Comparison of ENCODE assay signal across 19 mouse cellular contexts in the genomic region with DNA sequence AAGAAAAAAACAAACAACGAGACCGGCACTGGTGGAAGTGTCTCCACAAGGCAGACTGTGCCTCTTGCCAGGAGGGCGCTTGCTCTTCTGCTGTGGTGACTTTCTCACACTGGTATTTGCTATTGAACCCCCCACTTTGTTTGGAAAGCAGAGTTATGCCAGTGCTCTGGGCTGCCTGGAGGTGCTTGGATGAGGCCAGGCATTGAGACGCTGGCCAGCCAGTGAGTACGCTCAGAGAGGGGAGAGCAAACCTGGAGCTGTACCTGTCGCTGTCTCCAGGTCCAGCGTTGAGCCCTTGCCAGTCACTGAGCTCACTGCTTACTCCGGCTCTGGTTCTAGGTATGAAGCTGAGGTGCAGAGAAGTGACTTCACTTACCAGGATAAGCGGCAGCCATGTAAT.
DNase-seq lines count a peak whose midpoint lies in the region; ATAC-seq lines count a peak whose summit lies in the region.
"Had no signal": no experiment of that assay in that cellular context is flagged by ENCODE, and none has a peak within 500 bp of the region (broad histone marks: within the 10 kb centered on the region; RNA-seq: fewer than 3 reads in every experiment).

No protein-coding gene starts in this region.

- no peaks in the 10 kb centered on the region for H3K9me3 ChIP-seq in hindbrain, embryonic 16.5 days (ENCODE audit: control insufficient read depth, low read length)
- H3K9me3 ChIP-seq in hindbrain, embryonic 12.5 days (replicated peaks), result no peaks in the 10 kb centered on the region
- no peaks in the 10 kb centered on the region for H3K9me3 ChIP-seq in embryonic facial prominence, embryonic 10.5 days
- H3K9me3 ChIP-seq in intestine, embryonic 16.5 days (ENCODE audit: control insufficient read depth, low read length), result no peaks in the 10 kb centered on the region
- H3K9me3 ChIP-seq: forebrain, embryonic 10.5 days; neural tube, embryonic 15.5 days had no signal

- H3K4me1 ChIP-seq in hindbrain, embryonic 16.5 days (ENCODE audit: control insufficient read depth, insufficient read depth, low read depth, low read length), result peaks cover 61% of the 10 kb centered on the region
- H3K4me1 ChIP-seq in hindbrain, embryonic 12.5 days, result peaks cover 79% of the 10 kb centered on the region
- H3K4me1 ChIP-seq in embryonic facial prominence, embryonic 10.5 days, result peaks cover 73% of the 10 kb centered on the region
- peaks cover 66% of the 10 kb centered on the region for H3K4me1 ChIP-seq in intestine, embryonic 16.5 days (ENCODE audit: control insufficient read depth, insufficient read depth, low read length)

- WGBS in hindbrain, embryonic 16.5 days, result 87% methylated on average over 9 of the region's 9 CpGs
- 91% methylated on average over 9 of the region's 9 CpGs for WGBS in hindbrain, embryonic 12.5 days
- 85% methylated on average over 9 of the region's 9 CpGs for WGBS in embryonic facial prominence, embryonic 10.5 days
- 81% methylated on average over 9 of the region's 9 CpGs for WGBS in intestine, embryonic 16.5 days

- ATAC-seq in hindbrain, embryonic 16.5 days, result no peak
- ATAC-seq in hindbrain, embryonic 12.5 days (ENCODE audit: low FRiP score), result no peak
- ATAC-seq in intestine, embryonic 16.5 days, result no peak
- ATAC-seq: forebrain, postnatal 0 days; inflammation-experienced regulatory T-cells, adult 6 months; midbrain, embryonic 16.5 days had no signal

- DNase-seq in embryonic facial prominence, embryonic 10.5 days (ENCODE audit: low spot score), result no peak
- peak; percentile 38 for DNase-seq in lung, postnatal 36 days
- DNase-seq in spleen, adult 18-20 months, result no peak
- DNase-seq in left cerebral cortex, adult 9 months (ENCODE audit: low spot score in 2 of 2), result no peak
- no peak for DNase-seq in heart, postnatal 25 days (ENCODE audit: low spot score)
- DNase-seq: B cell, adult 2 months; cerebellum, adult 8-10 months; forebrain, postnatal 0 days; layer of hippocampus, postnatal 36 days; right cerebral cortex, postnatal 25 days; thymus, postnatal 36 days had no signal

- intact Hi-C loops in heart, postnatal 25 days (cut with DNase I), result no loop called here

- no peaks in the 10 kb centered on the region for H3K36me3 ChIP-seq in hindbrain, embryonic 16.5 days (ENCODE audit: control insufficient read depth, insufficient read depth, low read length)
- H3K36me3 ChIP-seq in hindbrain, embryonic 12.5 days, result no peaks in the 10 kb centered on the region
- H3K36me3 ChIP-seq in embryonic facial prominence, embryonic 10.5 days (replicated peaks), result peaks cover 62% of the 10 kb centered on the region
- no peaks in the 10 kb centered on the region; the same call in 1 of the 2 replicates for H3K36me3 ChIP-seq in intestine, embryonic 16.5 days (ENCODE audit: control insufficient read depth, insufficient read depth, low read length)
- H3K36me3 ChIP-seq: neural tube, embryonic 15.5 days had no signal

- 0 out of 2 replicates have a peak overlapping the region, but pooled peaks have one; percentile 28 for H3K9ac ChIP-seq in hindbrain, embryonic 16.5 days (ENCODE audit: low read depth, low read length)
- H3K9ac ChIP-seq in hindbrain, embryonic 12.5 days, result no peak overlapping the region
- no peak overlapping the region for H3K9ac ChIP-seq in intestine, embryonic 16.5 days (ENCODE audit: low read depth, low read length)
- H3K9ac ChIP-seq: forebrain, postnatal 0 days; neural tube, embryonic 15.5 days had no signal

- H3K27ac ChIP-seq in hindbrain, embryonic 16.5 days (ENCODE audit: low read depth, low read length), result no peak overlapping the region
- H3K27ac ChIP-seq in hindbrain, embryonic 12.5 days, result no peak overlapping the region
- H3K27ac ChIP-seq in embryonic facial prominence, embryonic 10.5 days (replicated peaks), result peak overlapping the region; percentile 51; the same call in 1 of the 2 replicates
- H3K27ac ChIP-seq in intestine, embryonic 16.5 days (ENCODE audit: low read length), result peak overlapping the region; percentile 50
- H3K27ac ChIP-seq: forebrain, embryonic 10.5 days; neural tube, embryonic 15.5 days had no signal

- no peaks in the 10 kb centered on the region for H3K27me3 ChIP-seq in hindbrain, embryonic 16.5 days (replicated peaks; ENCODE audit: control insufficient read depth, insufficient read depth, low read length)
- no peaks in the 10 kb centered on the region for H3K27me3 ChIP-seq in hindbrain, embryonic 12.5 days
- no peaks in the 10 kb centered on the region for H3K27me3 ChIP-seq in embryonic facial prominence, embryonic 10.5 days (replicated peaks; ENCODE audit: low read depth, poor library complexity, severe bottlenecking)
- no peaks in the 10 kb centered on the region for H3K27me3 ChIP-seq in intestine, embryonic 16.5 days (replicated peaks; ENCODE audit: control insufficient read depth, insufficient read depth, low read length)
- H3K27me3 ChIP-seq: neural tube, embryonic 15.5 days had no signal

- H3K4me2 ChIP-seq in hindbrain, embryonic 16.5 days (ENCODE audit: low read length), result no peak overlapping the region
- no peak overlapping the region for H3K4me2 ChIP-seq in hindbrain, embryonic 12.5 days (replicated peaks)
- no peak overlapping the region for H3K4me2 ChIP-seq in intestine, embryonic 16.5 days (ENCODE audit: low read depth, low read length)
- H3K4me2 ChIP-seq: liver, embryonic 11.5 days; neural tube, embryonic 15.5 days had no signal

- no peak overlapping the region for H3K4me3 ChIP-seq in hindbrain, embryonic 16.5 days (ENCODE audit: low read length)
- H3K4me3 ChIP-seq in hindbrain, embryonic 12.5 days, result no peak overlapping the region
- no peak overlapping the region for H3K4me3 ChIP-seq in embryonic facial prominence, embryonic 10.5 days
- no peak overlapping the region for H3K4me3 ChIP-seq in intestine, embryonic 16.5 days (ENCODE audit: low read length)
- H3K4me3 ChIP-seq: forebrain, embryonic 10.5 days; neural tube, embryonic 15.5 days had no signal

Comparison
In these comparisons a context has a peak if more than half of its experiments do, and no peak if none do; other contexts are left out.
1. H3K27ac ChIP-seq: peak in embryonic facial prominence, embryonic 10.5 days (single experiment) and intestine, embryonic 16.5 days (single experiment); none in hindbrain, embryonic 16.5 days (single experiment) and hindbrain, embryonic 12.5 days (single experiment).